In the genomic region with DNA sequence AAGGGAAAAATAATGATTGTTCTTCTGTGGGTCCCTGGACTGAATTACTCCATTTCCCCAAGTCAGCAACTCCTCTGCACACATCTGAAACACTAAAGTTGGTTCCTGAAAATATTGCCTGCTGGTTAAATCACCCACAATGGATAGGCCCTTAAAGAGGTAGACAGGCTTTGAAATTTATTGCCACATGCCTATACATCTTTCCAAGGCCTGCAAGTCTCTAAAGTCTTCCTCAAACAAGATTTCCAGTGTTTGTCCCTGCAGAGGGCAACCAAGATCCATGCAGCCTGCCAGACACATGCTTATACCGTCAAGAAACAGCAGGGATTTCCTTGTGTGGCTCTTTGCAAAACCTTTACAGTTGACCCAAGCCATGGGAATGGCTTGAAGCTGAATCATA, we compare ENCODE assay signal across 9 mouse cellular contexts.
DNase-seq lines count a peak whose midpoint lies in the region; TF ChIP-seq lines count a peak whose summit lies in the region.
"Had no signal": no experiment of that assay in that cellular context is flagged by ENCODE, and none has a peak within 500 bp of the region (broad histone marks: within the 10 kb centered on the region; RNA-seq: fewer than 3 reads in every experiment).

No protein-coding gene starts in this region.

- no peaks in the 10 kb centered on the region for H3K4me1 ChIP-seq in kidney, adult 2 months (ENCODE audit: control insufficient read depth, insufficient read depth, low read length)

- H3K36me3 ChIP-seq in kidney, adult 2 months (ENCODE audit: control insufficient read depth, insufficient read depth, low read length): no peaks in the 10 kb centered on the region

- no peaks in the 10 kb centered on the region for H3K27me3 ChIP-seq in kidney, adult 2 months (replicated peaks; ENCODE audit: control insufficient read depth, insufficient read depth, low read length)

- no peak; the same call in 1 of the 2 replicates for TF ChIP-seq CTCF in kidney, adult 2 months (conservative IDR thresholded peaks at IDR 0.05; ENCODE audit: insufficient read depth, insufficient read length, low read depth, low read length)

- no peak overlapping the region for H3K27ac ChIP-seq in kidney, adult 2 months (ENCODE audit: insufficient read depth, low read depth, low read length)
- H3K27ac ChIP-seq: hindbrain, embryonic 14.5 days had no signal

- 24% methylated on average over 1 of the region's 1 CpGs for whole genome bisulfite sequencing in kidney, adult 2 months

- TF ChIP-seq POLR2A in kidney, adult 2 months (IDR thresholded peaks at IDR 0.05; ENCODE audit: low read depth, low read length): no peak

- intact Hi-C loops in gastrocnemius, postnatal 36 days (cut with DNase I): no loop called here

- no peak overlapping the region for H3K4me3 ChIP-seq in kidney, adult 2 months (ENCODE audit: insufficient read depth, low read depth, low read length)

- peak; percentile 14 for DNase-seq in kidney, adult 2 months
- no peak for DNase-seq in kidney, adult 11 months
- peak; percentile 21 to 25 for DNase-seq in right cerebral cortex, postnatal 10 days (ENCODE audit: low spot score in 2 of 2)
- no peak for DNase-seq in right cerebral cortex, postnatal 36 days (ENCODE audit: low spot score in 2 of 2)
- DNase-seq in fibroblast of lung, adult 2 months (ENCODE audit: low read depth): peak; percentile 17
- peak; percentile 10 for DNase-seq in yolk sac, embryonic 10.5 days (ENCODE audit: low spot score)
- DNase-seq in gastrocnemius, postnatal 36 days: no peak
- no peak for DNase-seq in layer of hippocampus, postnatal 36 days

Comparison
In these comparisons a context has a peak if more than half of its experiments do, and no peak if none do; other contexts are left out.
1. DNase-seq: peak in kidney, adult 2 months (single experiment), right cerebral cortex, postnatal 10 days (2 of 2), fibroblast of lung, adult 2 months (single experiment) and yolk sac, embryonic 10.5 days (single experiment); none in kidney, adult 11 months (single experiment), right cerebral cortex, postnatal 36 days (0 of 2), gastrocnemius, postnatal 36 days (0 of 2) and layer of hippocampus, postnatal 36 days (0 of 2).